Mouse (Mus musculus): Measurements from ENCODE around the gene B3galt5. TPM values are rescaled to one million over a fixed set of nuclear protein-coding genes. Genes with fewer than 3 reads are reported as not detected.

Gene B3galt5
- polyA plus RNA-seq, 1 experiment from 2014 or later, result 0.18 TPM

- Histone ChIP-seq H3K9ac (replicated peaks; ENCODE audit: low read depth) (no peak overlapping the region), H3K36me3 (ENCODE audit: insufficient read depth, low read length) (no peaks in the 10 kb centered on the region), H3K9me3 (ENCODE audit: low read length) (no peaks in the 10 kb centered on the region), H3K4me1 (ENCODE audit: insufficient read depth, low read depth, low read length) (no peaks in the 10 kb centered on the region), H3K4me3 (ENCODE audit: low read depth, low read length) (no peak overlapping the region), H3K27me3 (replicated peaks; ENCODE audit: insufficient read depth, low read length) (no peaks in the 10 kb centered on the region), H3K27ac (ENCODE audit: low read length) (no peak overlapping the region), H3K4me2 (replicated peaks; ENCODE audit: low read depth, low read length) (no peak overlapping the region)
- DNase-seq (ENCODE audit: low spot score), result no peak
- TF ChIP-seq CTCF (IDR thresholded peaks at IDR 0.05) (no peak), EP300 (IDR thresholded peaks at IDR 0.05) (no peak)
- ATAC-seq, result no peak
Observed at GRCm38 (mm10) chr16:96298075-96298474, 62.5 kb downstream of the B3galt5 start.

- no peak for DNase-seq (ENCODE audit: low spot score)
- no peak overlapping the region for H3K4me3 ChIP-seq (ENCODE audit: low read depth, low read length)
- H3K36me3 ChIP-seq (ENCODE audit: insufficient read depth, low read length), result no peaks in the 10 kb centered on the region
- no peak overlapping the region for H3K27ac ChIP-seq (ENCODE audit: low read length)
- no peak overlapping the region for H3K4me2 ChIP-seq (replicated peaks; ENCODE audit: low read depth, low read length)
- TF ChIP-seq CTCF (IDR thresholded peaks at IDR 0.05) (no peak), EP300 (IDR thresholded peaks at IDR 0.05) (no peak)
- 56% methylated on average over 3 of the region's 3 CpGs for WGBS
- no peak overlapping the region for H3K9ac ChIP-seq (replicated peaks; ENCODE audit: low read depth)
- no peak for ATAC-seq
- no peaks in the 10 kb centered on the region for H3K4me1 ChIP-seq (ENCODE audit: insufficient read depth, low read depth, low read length)
- H3K27me3 ChIP-seq (replicated peaks; ENCODE audit: insufficient read depth, low read length), result no peaks in the 10 kb centered on the region
- no peaks in the 10 kb centered on the region for H3K9me3 ChIP-seq (ENCODE audit: low read length)
Observed at GRCm38 (mm10) chr16:96298574-96298973, 63.0 kb downstream of the B3galt5 start.

GRCm38 (mm10) chr16:96303356-96303755, 67.8 kb downstream of the B3galt5 start:
- WGBS, result 85% methylated on average over 4 of the region's 4 CpGs
- no peaks in the 10 kb centered on the region for H3K36me3 ChIP-seq (ENCODE audit: insufficient read depth, low read length)
- TF ChIP-seq EP300 (IDR thresholded peaks at IDR 0.05) (no peak), CTCF (IDR thresholded peaks at IDR 0.05) (no peak)
- H3K4me3 ChIP-seq (ENCODE audit: low read depth, low read length), result no peak overlapping the region
- no peaks in the 10 kb centered on the region for H3K9me3 ChIP-seq (ENCODE audit: low read length)
- ATAC-seq (no peak), DNase-seq (ENCODE audit: low spot score) (no peak)
- H3K27me3 ChIP-seq (replicated peaks; ENCODE audit: insufficient read depth, low read length), result no peaks in the 10 kb centered on the region
- H3K4me2 ChIP-seq (replicated peaks; ENCODE audit: low read depth, low read length), result no peak overlapping the region
- no peaks in the 10 kb centered on the region for H3K4me1 ChIP-seq (ENCODE audit: insufficient read depth, low read depth, low read length)
- H3K9ac ChIP-seq (replicated peaks; ENCODE audit: low read depth), result no peak overlapping the region
- H3K27ac ChIP-seq (ENCODE audit: low read length), result no peak overlapping the region

- H3K27me3 ChIP-seq (replicated peaks; ENCODE audit: insufficient read depth, low read length), result no peaks in the 10 kb centered on the region
- H3K4me2 ChIP-seq (replicated peaks; ENCODE audit: low read depth, low read length), result no peak overlapping the region
- H3K27ac ChIP-seq (ENCODE audit: low read length), result no peak overlapping the region
- no peaks in the 10 kb centered on the region for H3K9me3 ChIP-seq (ENCODE audit: low read length)
- no peaks in the 10 kb centered on the region for H3K4me1 ChIP-seq (ENCODE audit: insufficient read depth, low read depth, low read length)
- ATAC-seq (no peak), DNase-seq (ENCODE audit: low spot score) (no peak)
- H3K9ac ChIP-seq (replicated peaks; ENCODE audit: low read depth), result no peak overlapping the region
- TF ChIP-seq CTCF (IDR thresholded peaks at IDR 0.05), result no peak
- TF ChIP-seq EP300 (IDR thresholded peaks at IDR 0.05), result no peak
- no peak overlapping the region for H3K4me3 ChIP-seq (ENCODE audit: low read depth, low read length)
- no peaks in the 10 kb centered on the region for H3K36me3 ChIP-seq (ENCODE audit: insufficient read depth, low read length)
Observed at GRCm38 (mm10) chr16:96304438-96304837, 68.8 kb downstream of the B3galt5 start.

- Histone ChIP-seq H3K9ac (replicated peaks; ENCODE audit: low read depth) (no peak overlapping the region), H3K36me3 (ENCODE audit: insufficient read depth, low read length) (no peaks in the 10 kb centered on the region), H3K9me3 (ENCODE audit: low read length) (no peaks in the 10 kb centered on the region), H3K27me3 (replicated peaks; ENCODE audit: insufficient read depth, low read length) (no peaks in the 10 kb centered on the region), H3K27ac (ENCODE audit: low read length) (no peak overlapping the region), H3K4me1 (ENCODE audit: insufficient read depth, low read depth, low read length) (no peaks in the 10 kb centered on the region), H3K4me2 (replicated peaks; ENCODE audit: low read depth, low read length) (no peak overlapping the region), H3K4me3 (ENCODE audit: low read depth, low read length) (no peak overlapping the region)
- TF ChIP-seq CTCF (IDR thresholded peaks at IDR 0.05) (no peak), EP300 (IDR thresholded peaks at IDR 0.05) (no peak)
- 50% methylated on average over 4 of the region's 4 CpGs for WGBS
- DNase-seq (ENCODE audit: low spot score) (no peak), ATAC-seq (no peak)
Observed at GRCm38 (mm10) chr16:96306905-96307304, 71.3 kb downstream of the B3galt5 start.

- Histone ChIP-seq H3K4me2 (replicated peaks; ENCODE audit: low read depth, low read length) (no peak overlapping the region), H3K9me3 (ENCODE audit: low read length) (no peaks in the 10 kb centered on the region), H3K9ac (replicated peaks; ENCODE audit: low read depth) (no peak overlapping the region), H3K36me3 (ENCODE audit: insufficient read depth, low read length) (no peaks in the 10 kb centered on the region), H3K27ac (ENCODE audit: low read length) (no peak overlapping the region), H3K4me1 (ENCODE audit: insufficient read depth, low read depth, low read length) (no peaks in the 10 kb centered on the region), H3K27me3 (replicated peaks; ENCODE audit: insufficient read depth, low read length) (no peaks in the 10 kb centered on the region), H3K4me3 (ENCODE audit: low read depth, low read length) (no peak overlapping the region)
- TF ChIP-seq EP300 (IDR thresholded peaks at IDR 0.05), result no peak
- no peak for TF ChIP-seq CTCF (IDR thresholded peaks at IDR 0.05)
- no peak for DNase-seq (ENCODE audit: low spot score)
- ATAC-seq, result no peak
- 83% methylated on average over 8 of the region's 8 CpGs for WGBS
Observed at GRCm38 (mm10) chr16:96317803-96318202, 82.2 kb downstream of the B3galt5 start.

- no peak overlapping the region for H3K4me3 ChIP-seq (ENCODE audit: low read depth, low read length)
- no peak for ATAC-seq
- no peaks in the 10 kb centered on the region for H3K36me3 ChIP-seq (ENCODE audit: insufficient read depth, low read length)
- H3K4me2 ChIP-seq (replicated peaks; ENCODE audit: low read depth, low read length), result no peak overlapping the region
- no peaks in the 10 kb centered on the region for H3K9me3 ChIP-seq (ENCODE audit: low read length)
- no peak overlapping the region for H3K9ac ChIP-seq (replicated peaks; ENCODE audit: low read depth)
- TF ChIP-seq EP300 (IDR thresholded peaks at IDR 0.05) (no peak), CTCF (IDR thresholded peaks at IDR 0.05) (no peak)
- DNase-seq (ENCODE audit: low spot score), result no peak
- no peaks in the 10 kb centered on the region for H3K27me3 ChIP-seq (replicated peaks; ENCODE audit: insufficient read depth, low read length)
- WGBS, result 82% methylated on average over 1 of the region's 1 CpGs
- no peak overlapping the region for H3K27ac ChIP-seq (ENCODE audit: low read length)
- H3K4me1 ChIP-seq (ENCODE audit: insufficient read depth, low read depth, low read length), result peaks cover 4% of the 10 kb centered on the region; the same call in 1 of the 2 replicates
Observed at GRCm38 (mm10) chr16:96322739-96323138, 87.1 kb downstream of the B3galt5 start.

All from lung, postnatal 0 days (tissue).